Mouse (Mus musculus): ENCODE measurements around the gene Mipep.

The Mipep gene

GRCm38 (mm10) chr14:60885361-60885950 lies 101.1 kb downstream of the Mipep start:
- DNase-seq, result no peak

DNA sequence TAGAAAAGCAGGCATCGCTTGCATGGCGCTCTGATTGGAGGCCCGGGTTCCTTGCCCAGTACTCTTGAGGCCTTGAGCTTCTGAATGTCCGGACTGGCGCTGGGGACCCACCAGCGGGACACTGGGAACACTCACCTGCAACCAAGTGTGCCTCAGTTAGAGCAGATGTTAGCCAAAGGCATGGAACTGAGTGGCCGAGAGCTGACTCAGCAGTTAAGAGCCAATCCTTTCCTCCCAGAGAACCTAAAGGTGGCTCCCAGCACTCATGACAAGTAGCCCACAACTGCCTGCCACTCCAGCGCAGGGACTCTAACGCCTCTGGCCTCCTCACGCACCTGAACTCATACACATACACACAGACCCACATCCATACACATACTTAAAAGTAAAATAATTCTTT lies 109.5 kb downstream of the Mipep start:
- no peak for DNase-seq

DNA sequence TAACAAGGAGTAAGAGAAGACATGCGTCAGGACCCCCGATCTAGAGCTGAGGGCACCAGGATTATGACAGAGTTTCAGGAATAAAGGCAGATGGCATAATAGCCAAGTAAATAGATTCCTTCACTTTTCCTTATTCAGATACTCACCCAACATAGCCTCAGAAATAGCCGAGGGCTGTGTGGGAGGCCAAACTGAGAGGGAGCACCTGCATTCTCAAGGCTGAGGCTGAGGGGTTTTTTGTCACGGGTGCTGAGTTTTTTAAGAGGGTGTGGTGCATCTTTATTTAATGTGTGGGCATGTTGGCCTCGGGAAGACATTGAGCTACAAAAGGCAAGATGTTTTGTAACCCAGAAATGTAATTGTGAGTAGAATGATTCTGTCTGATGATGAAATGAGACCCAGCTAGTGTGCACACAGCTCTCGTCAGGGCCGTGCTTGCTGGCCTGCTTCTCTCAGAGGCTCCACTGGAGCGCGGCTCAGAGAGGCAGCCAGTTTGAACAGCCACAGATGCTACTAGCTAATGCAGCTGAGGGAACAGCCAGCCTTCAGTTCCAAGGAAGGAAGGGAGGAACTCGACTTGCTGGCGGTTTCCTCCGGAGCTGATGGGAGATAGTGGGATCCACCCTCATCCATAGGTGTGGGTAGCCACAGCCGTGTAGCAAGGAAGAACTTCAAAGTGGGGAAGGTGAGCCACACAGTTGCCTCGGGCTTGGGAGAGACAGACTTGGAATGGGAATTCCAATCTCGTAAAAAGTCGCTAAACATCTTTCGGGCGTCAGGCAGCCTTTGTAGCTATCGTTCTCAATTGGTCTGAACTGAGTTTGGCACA lies 111.0 kb downstream of the Mipep start:
- DNase-seq, result no peak

- DNase-seq, result no peak
Measured at GRCm38 (mm10) chr14:60898086-60898667, 113.8 kb downstream of the Mipep start.

GRCm38 (mm10) chr14:60904501-60904900 lies 120.1 kb downstream of the Mipep start:
- DNase-seq, result no peak

DNA sequence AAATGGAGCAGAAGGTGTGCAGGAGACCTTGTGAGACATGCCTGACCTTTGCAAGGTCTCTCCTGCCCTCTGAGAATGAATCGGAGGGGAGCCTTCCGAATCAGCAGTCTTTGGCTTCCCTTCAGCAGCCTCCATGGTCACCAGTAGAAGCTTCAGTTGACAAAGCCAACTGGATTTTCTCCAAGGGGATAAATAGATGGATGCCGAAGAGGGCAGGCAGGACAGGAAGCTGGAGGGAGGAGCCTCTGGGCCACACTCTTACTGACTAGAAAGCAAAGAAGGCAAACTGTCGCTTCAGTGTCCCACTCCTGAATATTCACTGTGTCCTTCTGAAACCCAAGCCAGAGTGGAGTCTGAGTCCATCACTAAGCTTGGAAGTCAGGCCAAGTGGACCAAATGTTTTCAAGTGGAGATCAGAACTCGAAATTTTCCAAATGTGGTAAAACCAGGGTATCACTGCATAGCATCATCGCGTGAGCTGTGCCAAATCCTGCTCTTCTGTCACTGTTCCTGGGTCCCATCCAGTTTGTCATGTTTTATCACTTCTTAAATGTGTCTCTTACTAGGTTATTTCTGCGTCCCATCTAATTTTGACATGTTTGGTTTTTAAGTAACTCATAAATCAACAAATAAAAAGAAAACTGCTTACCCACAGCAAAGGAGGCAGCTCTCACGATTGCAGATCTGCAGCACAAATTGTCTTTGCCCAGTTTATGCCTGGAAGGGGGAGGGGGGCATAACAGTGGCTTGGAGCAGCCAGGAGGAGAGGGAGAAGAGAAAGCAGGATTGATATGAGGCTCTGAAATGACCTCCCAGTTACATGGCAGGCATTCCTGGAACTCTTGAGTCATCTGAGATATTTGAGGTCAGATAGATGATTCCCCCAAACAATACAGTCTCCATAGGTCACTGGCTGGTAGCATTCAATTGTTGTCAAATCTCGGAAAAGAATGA lies 122.3 kb downstream of the Mipep start:
- DNase-seq, result no peak

DNA sequence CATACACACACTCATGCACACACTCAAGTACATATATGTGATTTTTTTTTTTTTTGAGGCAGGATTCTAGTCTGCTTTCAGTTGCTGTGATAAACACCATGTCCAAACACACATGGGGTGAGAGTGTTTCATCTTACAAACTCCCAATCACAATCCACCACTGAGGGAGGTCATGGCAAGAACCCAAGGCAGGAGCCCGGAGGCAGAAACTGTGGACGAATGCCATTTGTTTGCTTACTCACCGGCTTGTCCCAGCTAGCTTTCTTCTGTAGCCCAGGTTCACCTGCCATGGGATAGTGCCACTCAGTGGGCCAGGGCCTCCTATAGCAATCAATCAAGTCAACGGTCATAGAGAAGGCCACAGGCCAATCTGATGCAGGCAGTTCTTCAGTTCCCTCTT lies 125.0 kb downstream of the Mipep start:
- DNase-seq, result no peak

DNA sequence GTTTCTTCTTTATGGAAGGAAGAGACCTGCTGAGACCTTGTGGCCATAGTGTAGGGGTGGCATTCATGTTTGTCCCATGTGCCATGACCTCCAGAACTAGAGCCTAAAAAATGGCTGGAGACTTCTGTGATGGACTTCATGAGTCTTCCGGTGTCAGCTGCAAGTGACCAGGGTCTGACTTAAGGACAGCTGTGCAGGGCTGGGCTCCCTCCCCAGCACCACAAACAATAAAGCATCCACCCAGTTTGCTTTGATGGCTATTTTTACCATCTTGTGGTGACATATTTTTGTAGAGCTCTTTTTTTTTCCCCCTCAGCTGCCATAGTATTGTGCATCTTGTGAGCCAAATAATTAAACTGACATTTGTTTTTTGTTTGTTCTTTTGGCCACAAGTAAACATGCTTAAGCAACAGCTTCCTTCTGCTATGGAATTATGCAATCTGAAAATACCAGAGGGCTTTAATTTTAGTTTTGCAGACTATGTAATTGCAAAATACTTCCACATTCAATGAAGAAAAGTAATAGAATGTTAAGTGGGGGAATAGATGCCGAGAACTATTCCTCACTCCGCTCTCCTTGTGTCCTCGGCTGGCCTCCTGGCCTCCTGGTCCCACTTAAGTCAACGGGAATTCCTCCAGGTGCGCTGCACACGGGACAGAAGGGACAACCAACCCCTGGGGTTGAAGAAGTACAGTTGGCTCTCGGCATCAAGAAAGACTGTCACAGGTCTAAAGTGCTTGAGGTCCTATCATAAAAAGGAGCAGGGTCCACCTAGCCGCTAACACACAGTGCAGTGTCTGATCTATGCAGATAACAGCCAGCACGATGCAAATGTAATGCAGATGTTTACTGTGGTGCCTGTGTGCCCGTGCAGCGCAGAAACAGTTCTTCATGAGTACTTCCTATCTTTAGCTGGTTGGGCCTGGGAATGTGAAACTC lies 126.4 kb downstream of the Mipep start:
- no peak for DNase-seq

DNA sequence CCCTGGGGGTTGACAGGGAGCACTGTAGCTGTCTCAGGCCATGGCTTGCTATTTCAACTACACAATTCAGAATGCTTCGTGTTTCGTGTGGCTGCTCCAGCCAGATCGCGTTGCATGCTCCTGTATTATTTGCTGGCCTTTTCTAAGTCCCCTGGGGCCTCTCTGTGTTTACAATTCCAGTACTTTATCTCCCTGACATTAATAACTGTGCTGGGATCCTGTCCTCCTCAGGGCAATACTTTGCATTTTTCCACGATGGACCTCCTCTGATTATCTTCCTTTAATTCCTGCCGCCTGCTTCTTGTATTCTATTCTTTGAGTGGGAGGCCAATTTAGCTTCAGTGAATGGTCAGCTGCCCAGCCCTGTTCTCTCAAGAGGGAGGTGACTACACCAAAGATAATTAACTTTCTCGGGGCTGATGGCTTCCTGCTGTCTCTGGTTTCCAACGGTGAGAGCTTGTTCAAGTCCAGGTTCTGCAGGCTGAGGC lies 128.7 kb downstream of the Mipep start:
- DNase-seq, result no peak

GRCm38 (mm10) chr14:60916661-60917060 lies 132.3 kb downstream of the Mipep start:
- no peak for DNase-seq

GRCm38 (mm10) chr14:60926011-60926410 lies 141.6 kb downstream of the Mipep start:
- DNase-seq, result no peak

DNA sequence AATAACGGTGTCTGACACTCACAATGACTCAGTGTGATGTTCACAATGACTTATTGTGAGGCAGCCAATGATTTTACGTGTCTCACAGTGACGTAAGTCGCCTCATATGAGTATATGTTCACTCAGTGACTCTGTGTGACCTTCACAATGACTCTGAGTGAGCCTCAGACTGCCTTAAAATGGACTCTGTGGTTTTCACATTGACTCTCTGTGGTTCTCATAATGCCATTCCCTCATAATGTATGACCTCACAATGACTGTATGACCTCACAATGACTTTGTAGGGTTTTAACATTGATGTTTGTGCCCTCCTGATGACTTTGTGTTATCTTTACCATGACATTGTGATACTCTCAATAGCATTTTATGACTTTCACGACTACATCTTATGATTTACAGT lies 151.3 kb downstream of the Mipep start:
- DNase-seq, result no peak

DNA sequence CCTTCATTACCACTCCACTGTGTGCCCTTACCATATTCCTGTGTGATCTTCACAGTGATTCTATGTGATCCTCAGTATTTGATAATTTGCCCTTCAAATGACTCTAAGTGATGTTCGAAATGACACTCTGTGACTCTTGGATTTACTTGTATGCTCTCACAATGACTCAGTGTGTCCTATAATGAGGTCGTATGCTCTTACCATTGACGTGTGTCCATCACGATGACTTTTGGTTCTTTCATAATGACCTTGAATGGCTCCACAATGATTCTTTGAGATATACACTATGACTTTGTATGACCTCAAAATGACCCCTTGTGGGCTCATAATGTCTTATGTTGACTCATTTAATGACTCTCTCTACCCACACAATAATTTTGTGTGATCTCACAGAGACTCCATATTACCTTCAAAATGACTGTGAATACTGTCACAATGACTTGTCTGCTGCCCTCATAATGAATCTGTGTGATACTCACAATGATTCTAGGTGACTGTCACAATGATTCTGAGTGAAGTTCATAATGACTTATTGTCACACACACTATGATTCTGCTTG lies 153.2 kb downstream of the Mipep start:
- DNase-seq, result no peak

Data from kidney, adult 9 months (tissue).